Mouse (Mus musculus): ENCODE results near the gene Usp12. TPM values are rescaled to one million over a fixed set of nuclear protein-coding genes. Genes with fewer than 3 reads are reported as not detected.

The Usp12 gene
- total and polyA plus RNA-seq, 3 experiments: 6.0 to 17.2 (median 16.8) TPM

DNA sequence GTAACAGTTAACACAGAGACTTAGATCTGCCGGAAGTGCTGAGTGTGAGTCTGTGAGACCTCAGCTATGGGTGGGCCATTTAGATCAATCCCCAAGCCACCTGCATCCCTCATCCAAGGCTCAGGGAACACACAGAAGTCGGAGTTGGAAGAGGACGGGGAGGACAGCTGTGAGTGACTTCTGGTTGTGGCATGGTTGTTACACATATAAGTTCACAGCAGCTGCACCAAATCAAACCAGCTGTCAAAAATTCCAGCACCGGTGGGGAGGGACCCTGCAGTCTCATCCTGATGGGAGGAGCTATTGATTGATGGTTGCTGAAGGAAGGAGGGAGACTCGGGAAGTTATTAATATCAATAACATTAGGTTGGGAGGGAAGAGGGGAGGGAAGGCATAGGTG, 99.3 kb downstream of the Usp12 start:
- no peak for DNase-seq
- no peak for TF ChIP-seq EP300 (IDR thresholded peaks at IDR 0.05; ENCODE audit: insufficient read depth, low read depth, low read length)
- TF ChIP-seq CTCF (IDR thresholded peaks at IDR 0.05): no peak
- no peak for TF ChIP-seq POLR2A (IDR thresholded peaks at IDR 0.05; ENCODE audit: insufficient read depth, low read depth, low read length)
- no peak overlapping the region for H3K27ac ChIP-seq
- no peaks in the 10 kb centered on the region for H3K36me3 ChIP-seq (ENCODE audit: control insufficient read depth, insufficient read depth, low read length)
- WGBS: 70% methylated on average over 5 of the region's 5 CpGs
- no peaks in the 10 kb centered on the region for H3K4me1 ChIP-seq (ENCODE audit: control insufficient read depth, insufficient read depth, low read length)
- no peak overlapping the region for H3K9ac ChIP-seq (ENCODE audit: low read depth, low read length)
- intact Hi-C loops (cut with DNase I): no loop called here
- H3K27me3 ChIP-seq (ENCODE audit: control insufficient read depth, insufficient read depth, low read length): no peaks in the 10 kb centered on the region
- no peak overlapping the region for H3K4me3 ChIP-seq
- H3K79me2 ChIP-seq (replicated peaks; ENCODE audit: control insufficient read depth, insufficient read depth, low read length): no peaks in the 10 kb centered on the region

DNA sequence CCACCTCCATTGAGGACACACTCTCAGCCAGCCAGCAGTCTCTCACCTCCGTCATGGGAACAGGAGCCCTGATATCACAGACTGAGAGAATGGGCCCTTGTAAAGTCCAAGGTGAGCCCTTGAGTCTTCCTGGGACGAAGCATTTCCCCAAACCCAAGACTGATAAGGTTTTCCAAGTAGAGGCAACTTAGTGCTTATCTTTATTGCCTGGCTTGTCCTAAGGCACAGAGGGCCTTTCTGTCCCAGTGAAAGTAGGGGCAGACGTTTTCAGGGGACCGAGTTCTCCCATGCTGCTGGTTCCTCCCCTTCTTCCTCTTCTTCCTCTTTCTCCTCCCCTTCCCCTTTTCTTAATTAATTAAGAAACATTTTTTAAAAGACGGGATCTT, 101.8 kb downstream of the Usp12 start:
- H3K27ac ChIP-seq: no peak overlapping the region
- no peak overlapping the region for H3K9ac ChIP-seq (ENCODE audit: low read depth, low read length)
- H3K27me3 ChIP-seq (ENCODE audit: control insufficient read depth, insufficient read depth, low read length): no peaks in the 10 kb centered on the region; the same call in 1 of the 2 replicates
- no peaks in the 10 kb centered on the region for H3K79me2 ChIP-seq (replicated peaks; ENCODE audit: control insufficient read depth, insufficient read depth, low read length)
- H3K4me1 ChIP-seq (ENCODE audit: control insufficient read depth, insufficient read depth, low read length): no peaks in the 10 kb centered on the region
- no peak for TF ChIP-seq POLR2A (IDR thresholded peaks at IDR 0.05; ENCODE audit: insufficient read depth, low read depth, low read length)
- no peak for TF ChIP-seq CTCF (IDR thresholded peaks at IDR 0.05)
- no peak for TF ChIP-seq EP300 (IDR thresholded peaks at IDR 0.05; ENCODE audit: insufficient read depth, low read depth, low read length)
- no peaks in the 10 kb centered on the region for H3K36me3 ChIP-seq (ENCODE audit: control insufficient read depth, insufficient read depth, low read length)
- no peak for DNase-seq
- intact Hi-C loops (cut with DNase I): no loop called here
- 49% methylated on average over 5 of the region's 5 CpGs for WGBS
- no peak overlapping the region for H3K4me3 ChIP-seq

DNA sequence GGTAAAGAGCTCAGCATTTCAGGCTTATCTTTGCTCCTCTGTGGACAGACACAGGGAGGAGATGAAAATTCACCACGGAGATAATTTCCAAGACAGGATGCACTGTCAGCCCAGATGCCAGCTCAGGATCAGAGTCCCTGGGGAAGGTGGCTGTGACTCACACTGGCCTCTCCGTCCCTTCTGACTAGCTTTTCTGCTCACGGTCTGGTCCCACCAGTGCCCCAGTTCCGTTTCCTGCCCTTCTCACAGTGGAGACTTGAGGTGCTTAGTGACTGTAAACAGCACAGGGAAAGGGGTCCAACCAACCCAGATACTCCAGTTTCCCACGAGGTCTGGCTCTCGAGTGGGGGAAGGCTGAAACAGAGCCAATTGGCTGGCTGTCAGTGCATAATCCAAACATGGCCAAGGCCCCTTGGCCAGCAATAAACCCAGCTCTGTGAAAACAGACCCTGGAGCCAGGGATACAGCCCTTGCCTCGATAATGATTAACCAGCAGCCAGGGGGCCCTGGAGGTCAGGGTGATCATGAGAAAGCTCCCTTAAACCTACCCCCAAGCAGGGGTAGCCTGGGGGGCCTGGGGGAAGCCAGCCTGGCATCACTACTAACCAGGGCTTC, 102.3 kb downstream of the Usp12 start:
- DNase-seq: peak; percentile 27 to 42
- H3K79me2 ChIP-seq (replicated peaks; ENCODE audit: control insufficient read depth, insufficient read depth, low read length): no peaks in the 10 kb centered on the region
- TF ChIP-seq POLR2A (IDR thresholded peaks at IDR 0.05; ENCODE audit: insufficient read depth, low read depth, low read length): no peak
- no peak for TF ChIP-seq EP300 (IDR thresholded peaks at IDR 0.05; ENCODE audit: insufficient read depth, low read depth, low read length)
- TF ChIP-seq CTCF (IDR thresholded peaks at IDR 0.05): no peak
- WGBS: 14% methylated on average over 7 of the region's 7 CpGs
- H3K9ac ChIP-seq (ENCODE audit: low read depth, low read length): no peak overlapping the region
- H3K4me1 ChIP-seq (ENCODE audit: control insufficient read depth, insufficient read depth, low read length): no peaks in the 10 kb centered on the region
- H3K36me3 ChIP-seq (ENCODE audit: control insufficient read depth, insufficient read depth, low read length): no peaks in the 10 kb centered on the region
- H3K27ac ChIP-seq: no peak overlapping the region
- H3K27me3 ChIP-seq (ENCODE audit: control insufficient read depth, insufficient read depth, low read length): no peaks in the 10 kb centered on the region; the same call in 1 of the 2 replicates
- H3K4me3 ChIP-seq: no peak overlapping the region
- intact Hi-C loops (cut with DNase I): no loop called here

DNA sequence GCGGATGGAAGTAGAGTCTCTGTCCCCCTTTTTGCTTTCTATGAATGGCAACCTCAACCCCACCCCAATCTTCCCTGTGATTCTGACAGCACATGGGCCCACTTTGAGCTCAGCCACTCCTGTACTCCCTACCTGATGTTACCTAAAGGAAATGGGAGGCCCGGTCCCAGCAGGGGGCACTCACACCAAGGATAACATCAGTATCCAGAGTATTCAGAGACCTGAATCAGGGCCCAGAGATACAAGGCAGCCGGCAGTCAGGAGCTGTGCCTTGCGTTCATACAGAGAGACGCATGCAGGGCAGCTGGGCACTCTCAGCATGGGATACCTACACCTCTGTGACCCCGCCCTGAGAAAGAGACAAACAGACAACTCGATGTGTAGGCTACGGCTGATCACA, 103.1 kb downstream of the Usp12 start:
- intact Hi-C loops (cut with DNase I): no loop called here
- no peaks in the 10 kb centered on the region; the same call in 1 of the 2 replicates for H3K27me3 ChIP-seq (ENCODE audit: control insufficient read depth, insufficient read depth, low read length)
- no peak overlapping the region for H3K4me3 ChIP-seq
- no peak overlapping the region for H3K9ac ChIP-seq (ENCODE audit: low read depth, low read length)
- DNase-seq: no peak
- H3K4me1 ChIP-seq (ENCODE audit: control insufficient read depth, insufficient read depth, low read length): no peaks in the 10 kb centered on the region
- H3K27ac ChIP-seq: no peak overlapping the region
- no peaks in the 10 kb centered on the region for H3K79me2 ChIP-seq (replicated peaks; ENCODE audit: control insufficient read depth, insufficient read depth, low read length)
- no peaks in the 10 kb centered on the region for H3K36me3 ChIP-seq (ENCODE audit: control insufficient read depth, insufficient read depth, low read length)
- WGBS: 63% methylated on average over 8 of the region's 8 CpGs
- TF ChIP-seq CTCF (IDR thresholded peaks at IDR 0.05): no peak
- no peak for TF ChIP-seq EP300 (IDR thresholded peaks at IDR 0.05; ENCODE audit: insufficient read depth, low read depth, low read length)
- TF ChIP-seq POLR2A (IDR thresholded peaks at IDR 0.05; ENCODE audit: insufficient read depth, low read depth, low read length): no peak

DNA sequence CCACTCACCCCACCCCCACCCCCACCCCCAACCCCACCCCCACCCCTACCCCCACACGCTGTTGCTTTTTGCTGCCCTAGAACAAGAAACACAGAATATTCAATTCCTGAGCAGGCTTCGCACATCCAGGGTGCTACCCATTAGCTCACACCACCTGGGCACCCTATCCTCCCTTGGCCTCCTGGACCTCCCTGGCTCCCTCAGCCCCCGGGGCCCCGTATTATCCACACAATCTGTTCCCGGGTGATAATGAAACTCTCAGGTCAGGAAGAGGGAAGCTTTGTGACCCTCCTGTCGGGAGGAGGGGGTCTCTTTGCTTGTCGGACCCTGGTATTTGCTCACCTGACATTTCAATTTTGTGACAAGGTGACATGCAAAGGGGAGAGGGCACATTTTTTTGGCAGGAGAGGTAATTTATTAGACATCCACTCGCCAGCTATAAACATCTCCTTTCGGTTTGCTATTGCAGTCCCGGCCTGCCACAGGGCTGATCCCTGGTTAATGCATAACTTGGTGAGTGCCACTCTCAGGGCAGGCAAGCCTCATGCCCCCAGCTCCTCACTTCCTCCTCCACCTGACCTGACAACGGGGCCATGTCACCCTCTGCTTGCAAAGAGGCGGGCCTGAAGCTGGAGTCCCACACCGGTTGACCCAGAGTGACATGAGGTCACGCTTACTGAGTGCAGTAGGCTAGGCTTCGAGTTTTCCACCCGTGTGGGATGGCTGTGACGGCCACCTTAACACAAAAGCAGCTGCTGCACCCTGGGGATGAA, 107.1 kb downstream of the Usp12 start:
- Histone ChIP-seq H3K27ac (no peak overlapping the region), H3K4me1 (ENCODE audit: control insufficient read depth, insufficient read depth, low read length) (no peaks in the 10 kb centered on the region), H3K36me3 (ENCODE audit: control insufficient read depth, insufficient read depth, low read length) (no peaks in the 10 kb centered on the region), H3K79me2 (replicated peaks; ENCODE audit: control insufficient read depth, insufficient read depth, low read length) (no peaks in the 10 kb centered on the region), H3K9ac (ENCODE audit: low read depth, low read length) (no peak overlapping the region), H3K4me3 (no peak overlapping the region), H3K27me3 (ENCODE audit: control insufficient read depth, insufficient read depth, low read length) (no peaks in the 10 kb centered on the region; the same call in 1 of the 2 replicates)
- intact Hi-C loops (cut with DNase I): no loop called here
- no peak for TF ChIP-seq CTCF (IDR thresholded peaks at IDR 0.05)
- no peak for TF ChIP-seq EP300 (IDR thresholded peaks at IDR 0.05; ENCODE audit: insufficient read depth, low read depth, low read length)
- TF ChIP-seq POLR2A (IDR thresholded peaks at IDR 0.05; ENCODE audit: insufficient read depth, low read depth, low read length): no peak
- no peak for DNase-seq
- 68% methylated on average over 17 of the region's 17 CpGs for WGBS

DNA sequence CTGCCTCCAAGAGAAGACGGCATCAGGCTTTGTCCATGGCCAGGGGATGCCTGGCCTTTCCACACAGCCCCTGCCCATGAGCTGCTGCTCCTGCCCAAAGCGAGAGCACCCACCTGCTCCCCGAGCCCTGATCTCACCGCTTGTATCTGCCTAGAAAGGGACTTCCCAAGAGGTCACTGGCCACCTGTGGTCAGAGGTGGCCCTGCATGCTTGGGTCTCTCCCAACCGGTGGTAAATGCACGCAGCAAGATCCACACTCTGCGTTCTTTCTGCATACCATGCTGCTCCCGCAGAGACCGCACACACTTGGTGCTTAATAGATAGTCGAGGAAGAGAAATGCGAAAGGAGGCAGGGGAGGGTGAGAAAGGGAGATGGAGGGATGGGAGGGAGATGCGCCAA, 107.9 kb downstream of the Usp12 start:
- Histone ChIP-seq H3K4me1 (ENCODE audit: control insufficient read depth, insufficient read depth, low read length) (no peaks in the 10 kb centered on the region), H3K79me2 (replicated peaks; ENCODE audit: control insufficient read depth, insufficient read depth, low read length) (no peaks in the 10 kb centered on the region), H3K27me3 (ENCODE audit: control insufficient read depth, insufficient read depth, low read length) (no peaks in the 10 kb centered on the region; the same call in 1 of the 2 replicates), H3K4me3 (no peak overlapping the region), H3K27ac (no peak overlapping the region), H3K36me3 (ENCODE audit: control insufficient read depth, insufficient read depth, low read length) (no peaks in the 10 kb centered on the region), H3K9ac (ENCODE audit: low read depth, low read length) (no peak overlapping the region)
- TF ChIP-seq CTCF (IDR thresholded peaks at IDR 0.05) (no peak), POLR2A (IDR thresholded peaks at IDR 0.05; ENCODE audit: insufficient read depth, low read depth, low read length) (no peak), EP300 (IDR thresholded peaks at IDR 0.05; ENCODE audit: insufficient read depth, low read depth, low read length) (no peak)
- 81% methylated on average over 12 of the region's 12 CpGs for WGBS
- intact Hi-C loops (cut with DNase I): no loop called here
- DNase-seq: no peak

Other genes with a start within 250 kb of the Usp12 start
- gene Gm3415, start 238.9 kb downstream of the Usp12 start, total RNA-seq (2021): not detected
- not detected in 2 replicates for gene Gm3415, start 238.9 kb downstream of the Usp12 start, polyA plus RNA-seq (2012; rRNA removed)
- gene Gpr12, start 209.8 kb downstream of the Usp12 start, total RNA-seq (2021): not detected
- 0.27 TPM in 1 of 2 replicates, not detected in the other for gene Gpr12, start 209.8 kb downstream of the Usp12 start, polyA plus RNA-seq (2012; rRNA removed)
- 100 to 1,000 TPM; 119 to 143 TPM for gene Rpl21, start 37.9 kb upstream of the Usp12 start, total RNA-seq (2021)
- 44.4 and 61.1 TPM in 2 replicates for gene Rpl21, start 37.9 kb upstream of the Usp12 start, polyA plus RNA-seq (2012; rRNA removed)
- 1 to 10 TPM; 1.8 to 3.7 TPM for gene Rasl11a, start 50.1 kb upstream of the Usp12 start, total RNA-seq (2021)
- gene Rasl11a, start 50.1 kb upstream of the Usp12 start, polyA plus RNA-seq (2012; rRNA removed): 2.7 and 2.9 TPM in 2 replicates
- gene Gtf3a, start 153.7 kb upstream of the Usp12 start, total RNA-seq (2021): 10 to 100 TPM; 18.4 to 19.2 TPM
- 19.2 and 23.0 TPM in 2 replicates for gene Gtf3a, start 153.7 kb upstream of the Usp12 start, polyA plus RNA-seq (2012; rRNA removed)
- 10 to 100 TPM; 21.0 to 23.3 TPM for gene Mtif3, start 168.8 kb upstream of the Usp12 start, total RNA-seq (2021)
- gene Mtif3, start 168.8 kb upstream of the Usp12 start, polyA plus RNA-seq (2012; rRNA removed): 12.2 and 18.1 TPM in 2 replicates